Mouse (Mus musculus) limb, embryonic 11.5 days (tissue): ENCODE data around the gene Il12a. TPM values are rescaled to one million over a fixed set of nuclear protein-coding genes. Genes with fewer than 3 reads are reported as not detected.
"Not testable (repeated sequence)": the region's sequence is repeated elsewhere in the genome, so short reads cannot be mapped to it uniquely, and the experiment has no call there.

ENCODE experiments used
- ATAC-seq: fragments of 200-750 bp; cut with Nextera tagmentation; 2 replicates; pipeline ENCODE4 v1.8.0; 2017; ENCODE audit warnings: low read depth; ENCODE audit not compliant: insufficient number of reproducible peaks, low FRiP score, low TSS enrichment
- DNase-seq: peaks from one replicate; pipeline ENCODE4 v3.0.0-alpha.2; 2015; ENCODE audit warnings: low spot score
- H3K27ac ChIP-seq: fragments of 300-500 bp; sonication (generic); replicated peaks from 2 replicates; pipeline ENCODE4 v1.5.1; 2014; ENCODE audit warnings: low read depth, mild to moderate bottlenecking, low read length
- H3K27me3 ChIP-seq: fragments of 300-500 bp; sonication (generic); 2 replicates; pipeline ENCODE4 v1.6.1; 2014; ENCODE audit warnings: mild to moderate bottlenecking, low read length, mixed read lengths; ENCODE audit not compliant: control insufficient read depth, insufficient read depth
- H3K36me3 ChIP-seq: fragments of 300-500 bp; sonication (generic); 2 replicates; pipeline ENCODE4 v1.6.1; 2014; ENCODE audit warnings: mild to moderate bottlenecking, low read length, moderate library complexity, mixed read lengths; ENCODE audit not compliant: control insufficient read depth, insufficient read depth
- H3K4me1 ChIP-seq: fragments of 300-500 bp; sonication (generic); 2 replicates; pipeline ENCODE4 v1.6.1; 2014; ENCODE audit warnings: low read length, mixed read lengths; ENCODE audit not compliant: control insufficient read depth, insufficient read depth
- H3K4me2 ChIP-seq: fragments of 300-500 bp; sonication (generic); 2 replicates; pipeline ENCODE4 v1.6.1; 2014; ENCODE audit warnings: low read depth, mild to moderate bottlenecking, moderate library complexity; ENCODE audit not compliant: severe bottlenecking
- H3K4me3 ChIP-seq: fragments of 300-500 bp; sonication (generic); 2 replicates; pipeline ENCODE4 v1.5.1; 2014; ENCODE audit warnings: low read depth, low read length
- H3K9ac ChIP-seq: fragments of 300-500 bp; sonication (generic); 2 replicates; pipeline ENCODE4 v1.6.1; 2014; ENCODE audit warnings: mild to moderate bottlenecking, low read length
- H3K9me3 ChIP-seq: fragments of 300-500 bp; sonication (generic); 2 replicates; pipeline ENCODE4 v1.6.1; 2016; ENCODE audit warnings: low read length; ENCODE audit not compliant: control insufficient read depth
- WGBS: fragments of 180-500 bp; shearing (Covaris S2); extraction: QIAGEN DNeasy Blood & Tissue Kit; methylation state at CpG from one replicate; pipeline ENCODE4 v1.1.7; 2014; 5-methylcytosine and 5-hydroxymethylcytosine counted together
- polyA plus RNA-seq: library from polyadenylated mRNA; unstranded; fragments of >200 nt; fragmentation: Nextera tagmentation; extraction: Ambion mirVana; gene quantifications from 2 replicates; pipeline ENCODE4 v1.2.1, GENCODE M21; 2014

The Il12a gene
- polyA plus RNA-seq, 1 experiment from 2014 or later, result 0.37 TPM

DNA sequence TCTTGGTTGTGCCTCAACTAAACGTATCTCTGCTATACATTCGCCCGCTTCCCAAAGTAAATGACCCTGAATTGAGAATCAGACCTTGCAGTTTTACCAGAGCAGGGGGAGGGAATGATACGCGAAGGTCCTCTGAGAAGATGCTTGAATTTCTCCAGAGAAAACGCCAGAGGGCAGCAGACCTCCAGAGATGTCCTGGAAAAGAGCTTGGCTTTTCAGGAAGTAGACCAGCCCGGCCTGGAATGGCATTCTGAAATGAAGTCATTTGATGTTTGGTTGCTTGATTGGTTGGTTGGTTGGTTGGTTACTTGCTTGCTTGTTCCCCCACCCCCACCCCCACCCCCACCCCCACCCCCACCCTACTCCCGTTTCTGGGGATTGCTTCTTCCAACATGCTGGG is 17.8 kb downstream of the Il12a start:
- Histone ChIP-seq H3K9ac (no peak overlapping the region), H3K9me3 (no peaks in the 10 kb centered on the region), H3K27me3 (no peaks in the 10 kb centered on the region), H3K36me3 (no peaks in the 10 kb centered on the region), H3K27ac (no peak overlapping the region), H3K4me3 (no peak overlapping the region), H3K4me1 (no peaks in the 10 kb centered on the region), H3K4me2 (no peak overlapping the region)
- DNase-seq (peak; percentile 56), ATAC-seq (no peak)
- WGBS, result 48% methylated on average over 8 of the region's 8 CpGs

DNA sequence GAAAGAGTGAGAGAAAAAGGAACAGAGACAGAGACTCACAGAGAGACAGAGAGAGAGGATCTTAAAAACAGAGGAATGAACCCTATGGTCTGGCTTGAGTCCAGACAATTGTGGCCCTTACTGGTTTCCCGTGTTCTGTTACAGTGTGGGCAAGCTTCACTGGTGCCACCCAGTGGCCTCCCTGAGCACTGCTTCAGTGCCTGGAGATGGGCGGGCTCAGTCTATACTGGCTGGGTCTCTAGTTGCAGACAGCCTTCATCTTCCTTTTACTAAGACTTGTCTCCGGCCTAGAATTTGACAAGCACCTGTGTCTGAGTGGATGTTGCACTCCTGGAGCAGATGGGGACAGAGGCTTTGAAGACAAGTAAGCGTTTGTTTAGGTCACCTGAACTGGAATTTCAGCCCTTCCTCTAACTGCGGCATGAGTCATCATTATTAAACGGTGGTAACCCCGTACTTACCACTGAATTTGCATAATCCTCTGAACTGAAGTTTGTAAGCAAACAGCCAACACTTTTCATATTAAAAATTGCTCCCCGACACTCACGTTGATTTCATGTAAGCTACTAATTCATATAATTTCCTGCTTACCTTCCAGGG is 18.9 kb downstream of the Il12a start:
- Histone ChIP-seq H3K9ac (no peak overlapping the region), H3K36me3 (no peaks in the 10 kb centered on the region), H3K4me3 (no peak overlapping the region), H3K4me1 (no peaks in the 10 kb centered on the region), H3K9me3 (no peaks in the 10 kb centered on the region), H3K4me2 (no peak overlapping the region), H3K27me3 (no peaks in the 10 kb centered on the region), H3K27ac (no peak overlapping the region)
- ATAC-seq (no peak), DNase-seq (peak; percentile 80)
- 53% methylated on average over 9 of the region's 9 CpGs for WGBS

DNA sequence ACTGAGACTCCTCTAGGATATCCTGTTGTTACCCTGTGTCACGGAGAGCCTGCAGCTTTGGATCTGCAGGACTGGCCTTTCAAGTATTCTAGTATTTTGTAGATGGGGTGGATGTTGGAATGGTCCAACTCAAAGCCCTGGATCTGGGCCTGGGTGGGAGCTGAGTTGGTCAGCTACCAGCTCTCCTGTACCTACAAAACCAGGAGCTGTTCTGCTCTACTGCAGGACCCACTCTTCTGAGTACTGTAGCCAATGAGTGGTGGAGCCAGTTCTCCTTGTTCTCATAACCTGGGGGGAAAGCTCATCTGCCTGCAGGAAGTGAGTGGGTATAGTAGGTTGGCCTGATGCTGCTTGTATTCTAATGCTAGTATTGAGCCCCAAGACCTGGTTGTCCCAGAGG is 20.0 kb downstream of the Il12a start:
- DNase-seq (no peak), ATAC-seq (no peak)
- no peaks in the 10 kb centered on the region for H3K36me3 ChIP-seq
- H3K4me3 ChIP-seq, result no peak overlapping the region
- H3K9me3 ChIP-seq, result no peaks in the 10 kb centered on the region
- H3K27me3 ChIP-seq, result no peaks in the 10 kb centered on the region
- 94% methylated on average over 1 of the region's 1 CpGs for WGBS
- H3K9ac ChIP-seq, result no peak overlapping the region
- no peak overlapping the region for H3K27ac ChIP-seq
- no peak overlapping the region for H3K4me2 ChIP-seq
- no peaks in the 10 kb centered on the region for H3K4me1 ChIP-seq

DNA sequence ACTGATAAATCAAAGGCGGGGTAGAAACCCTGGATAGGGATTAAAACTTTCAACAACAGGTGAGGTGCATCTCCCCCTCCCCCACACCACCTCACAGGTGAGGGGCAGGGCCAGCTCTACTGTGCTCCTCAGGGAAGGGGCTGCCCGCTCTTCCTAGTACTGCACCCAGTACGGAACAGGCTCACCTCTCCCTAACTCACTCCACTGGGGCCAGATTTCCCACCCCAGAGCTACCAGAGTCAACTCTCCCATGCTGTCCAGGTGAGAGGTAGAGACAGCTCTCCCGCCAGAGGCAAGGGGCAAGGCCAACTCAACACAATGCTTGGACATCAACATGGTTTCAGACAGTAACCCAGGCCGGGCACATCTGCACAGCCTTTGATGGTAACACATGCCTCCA is 21.1 kb downstream of the Il12a start:
- H3K4me3 ChIP-seq, result no peak overlapping the region
- ATAC-seq (no peak), DNase-seq (no peak)
- 84% methylated on average over 5 of the region's 5 CpGs for WGBS
- no peaks in the 10 kb centered on the region for H3K9me3 ChIP-seq
- H3K27ac ChIP-seq, result no peak overlapping the region
- H3K36me3 ChIP-seq, result no peaks in the 10 kb centered on the region
- no peaks in the 10 kb centered on the region for H3K27me3 ChIP-seq
- no peak overlapping the region for H3K4me2 ChIP-seq
- H3K4me1 ChIP-seq, result no peaks in the 10 kb centered on the region
- no peak overlapping the region for H3K9ac ChIP-seq

DNA sequence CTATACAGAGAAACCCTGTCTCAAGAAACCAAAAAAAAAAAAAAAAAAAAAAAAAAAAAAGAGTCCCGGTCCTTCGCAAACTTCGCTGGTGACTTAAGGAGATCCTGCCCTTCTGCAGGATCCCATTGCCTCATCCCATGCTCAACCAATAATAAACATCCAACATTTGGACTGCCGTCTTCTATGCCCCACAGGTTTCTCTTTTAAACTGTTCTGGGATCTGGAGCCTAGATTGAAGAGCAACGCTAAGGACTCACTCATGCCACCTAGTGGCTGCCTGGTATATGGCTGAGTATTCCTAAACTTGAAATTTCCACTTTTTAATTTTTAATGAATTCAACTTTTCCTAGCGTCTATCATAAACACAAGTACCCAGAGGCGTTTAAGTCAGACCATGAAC is 23.1 kb downstream of the Il12a start:
- H3K4me3 ChIP-seq, result no peak overlapping the region
- WGBS, result 11% methylated on average over 7 of the region's 7 CpGs

DNA sequence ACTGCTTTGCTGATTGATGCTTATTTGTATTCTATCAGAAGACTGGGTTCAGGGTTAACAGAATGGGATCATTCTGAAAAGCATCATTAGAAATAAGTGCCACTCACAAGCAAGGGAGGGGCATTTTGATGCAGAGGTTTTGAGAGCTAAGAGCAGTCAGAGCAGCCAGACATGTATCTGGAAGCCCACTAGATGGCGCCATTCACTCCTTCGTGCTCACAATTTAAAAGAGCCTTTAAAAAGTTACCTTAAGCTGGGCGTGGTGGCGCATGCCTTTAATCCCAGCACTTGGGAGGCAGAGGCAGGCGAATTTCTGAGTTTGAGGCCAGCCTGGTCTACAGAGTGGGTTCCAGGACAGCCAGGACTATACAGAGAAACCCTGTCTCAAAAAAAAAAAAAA is 26.9 kb downstream of the Il12a start:
- not testable (repeated sequence) for H3K9me3 ChIP-seq, H3K4me2 ChIP-seq, H3K4me3 ChIP-seq, ATAC-seq, H3K27ac ChIP-seq, H3K4me1 ChIP-seq, H3K27me3 ChIP-seq, H3K9ac ChIP-seq, H3K36me3 ChIP-seq
- peak; percentile 58 for DNase-seq
- 48% methylated on average over 5 of the region's 5 CpGs for WGBS

More for the DNA sequence above, 23.1 kb downstream of the Il12a start:
- DNase-seq (peak; percentile 72), ATAC-seq (no peak)
- Histone ChIP-seq H3K36me3 (no peaks in the 10 kb centered on the region), H3K4me2 (no peak overlapping the region), H3K4me1 (no peaks in the 10 kb centered on the region), H3K27me3 (no peaks in the 10 kb centered on the region), H3K9me3 (no peaks in the 10 kb centered on the region), H3K27ac (no peak overlapping the region), H3K9ac (no peak overlapping the region)

DNA sequence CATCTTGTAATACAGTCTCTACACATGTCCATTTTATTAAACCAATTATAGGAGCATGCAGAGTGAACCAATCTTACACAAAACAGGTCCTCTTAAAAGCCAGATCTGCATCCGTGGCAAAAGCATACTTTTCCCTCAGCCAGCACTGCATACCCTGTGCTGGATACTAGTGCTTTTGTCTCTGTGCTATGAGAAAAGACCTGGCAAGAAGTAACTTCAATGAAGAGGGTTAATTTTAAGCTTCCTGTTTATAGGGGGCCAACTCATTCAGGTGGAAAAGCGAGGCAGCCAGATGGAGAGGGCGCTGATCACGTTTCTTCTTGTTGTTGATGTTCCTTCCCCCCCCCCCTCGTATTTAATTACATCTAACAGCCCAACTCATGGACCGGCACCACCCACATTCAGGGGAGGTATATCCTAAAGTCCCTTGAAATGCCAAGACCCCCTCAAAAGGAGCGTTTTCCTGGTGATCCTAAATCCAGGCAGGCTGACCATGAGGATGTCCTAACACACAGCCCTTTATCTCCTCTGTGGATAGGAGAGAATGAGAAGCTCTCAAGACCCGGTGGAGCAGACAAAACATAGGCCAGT is 28.9 kb downstream of the Il12a start:
- H3K4me2 ChIP-seq, result no peak overlapping the region
- no peaks in the 10 kb centered on the region for H3K4me1 ChIP-seq
- no peaks in the 10 kb centered on the region for H3K27me3 ChIP-seq
- DNase-seq (no peak), ATAC-seq (no peak)
- H3K27ac ChIP-seq, result no peak overlapping the region
- H3K4me3 ChIP-seq, result no peak overlapping the region
- no peak overlapping the region for H3K9ac ChIP-seq
- H3K9me3 ChIP-seq, result no peaks in the 10 kb centered on the region
- no peaks in the 10 kb centered on the region for H3K36me3 ChIP-seq
- WGBS, result 66% methylated on average over 8 of the region's 8 CpGs

DNA sequence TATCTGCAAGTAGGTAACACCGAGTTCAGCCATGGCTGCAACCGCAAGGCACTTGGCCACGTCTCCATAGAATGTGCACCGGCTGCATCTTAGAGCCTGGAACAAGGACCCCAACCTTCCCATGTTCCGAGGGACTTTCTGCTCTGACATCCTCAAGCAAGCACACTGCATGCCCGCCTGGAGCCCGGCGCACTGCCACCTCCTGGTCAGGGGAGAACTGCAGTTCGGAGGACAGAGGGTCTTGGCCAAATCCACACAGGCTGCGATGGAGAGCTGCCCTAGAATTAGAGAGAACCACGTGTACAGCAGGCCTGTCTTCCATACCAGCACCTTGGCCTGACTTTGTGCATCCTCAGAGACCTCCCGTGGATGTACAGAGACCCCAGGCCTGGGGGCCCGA is 29.8 kb downstream of the Il12a start:
- no peaks in the 10 kb centered on the region for H3K27me3 ChIP-seq
- peak; percentile 39; the same call in 1 of the 2 replicates for ATAC-seq
- H3K4me3 ChIP-seq, result no peak overlapping the region
- H3K9ac ChIP-seq, result no peak overlapping the region
- H3K9me3 ChIP-seq, result no peaks in the 10 kb centered on the region
- no peak overlapping the region for H3K4me2 ChIP-seq
- no peak overlapping the region for H3K27ac ChIP-seq
- no peaks in the 10 kb centered on the region for H3K4me1 ChIP-seq
- WGBS, result 39% methylated on average over 13 of the region's 13 CpGs
- H3K36me3 ChIP-seq, result no peaks in the 10 kb centered on the region
- DNase-seq, result peak; percentile 83

DNA sequence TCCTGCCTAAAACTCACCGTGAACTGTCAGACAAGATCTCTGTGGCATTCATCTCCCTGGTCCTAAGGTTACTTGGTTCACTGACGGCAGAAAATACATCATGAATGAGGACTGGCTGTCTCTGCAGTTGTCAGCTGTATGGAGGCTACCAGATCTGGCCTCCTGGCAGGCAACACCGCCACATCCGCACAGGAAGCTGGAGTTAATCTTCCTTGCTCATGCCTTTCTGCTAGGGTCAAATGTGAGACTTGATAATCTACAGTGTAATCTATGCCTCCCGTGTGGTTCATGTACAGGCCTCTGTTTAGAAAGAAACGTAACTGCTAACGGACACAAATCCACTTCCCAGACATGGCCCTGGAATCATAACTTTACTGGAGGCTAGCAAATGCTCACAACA is 51.5 kb downstream of the Il12a start:
- H3K4me3 ChIP-seq, result no peak overlapping the region
- no peaks in the 10 kb centered on the region for H3K9me3 ChIP-seq
- no peak overlapping the region for H3K9ac ChIP-seq
- no peaks in the 10 kb centered on the region for H3K27me3 ChIP-seq
- WGBS, result 81% methylated on average over 7 of the region's 7 CpGs
- DNase-seq, result no peak
- no peak overlapping the region for H3K27ac ChIP-seq
- no peaks in the 10 kb centered on the region for H3K4me1 ChIP-seq
- no peaks in the 10 kb centered on the region for H3K36me3 ChIP-seq
- H3K4me2 ChIP-seq, result no peak overlapping the region
- no peak for ATAC-seq
